Mouse (Mus musculus) myocyte (in vitro differentiated cells): Measurements from ENCODE around the gene Cog8. TPM values are rescaled to one million over a fixed set of nuclear protein-coding genes. Genes with fewer than 3 reads are reported as not detected.

Experiments used
- H3K27me3 ChIP-seq: one replicate; pipeline ENCODE4 v1.6.1; 2011; ENCODE audit not compliant: control insufficient read depth, insufficient read depth, insufficient read length
- H3K36me3 ChIP-seq: one replicate; pipeline ENCODE4 v1.6.1; 2011; ENCODE audit not compliant: control insufficient read depth, insufficient read depth
- H3K4me2 ChIP-seq: one replicate; pipeline ENCODE4 v1.6.1; 2011; ENCODE audit warnings: low read depth, control low read depth
- H3K4me3 ChIP-seq: one replicate; pipeline ENCODE4 v1.5.1; 2011; ENCODE audit warnings: mild to moderate bottlenecking, control low read depth, moderate library complexity
- H3K79me2 ChIP-seq: one replicate; pipeline ENCODE4 v1.6.1; 2011; ENCODE audit not compliant: control insufficient read depth, insufficient read depth
- H3ac ChIP-seq: one replicate; pipeline ENCODE4 v1.6.1; 2011; ENCODE audit not compliant: control insufficient read depth, insufficient read length
- CEBPB ChIP-seq: IDR thresholded peaks from 2 replicates; pipeline ENCODE4 v1.6.1; 2011; ENCODE audit warnings: mild to moderate bottlenecking, moderate library complexity; ENCODE audit not compliant: poor library complexity, insufficient read depth, severe bottlenecking
- MAX ChIP-seq: IDR thresholded peaks from one replicate; pipeline ENCODE4 v1.6.1; 2011; ENCODE audit warnings: low read depth, mild to moderate bottlenecking, control low read depth
- MYOD1 ChIP-seq, 3 experiments: IDR thresholded peaks; one replicate each; pipeline ENCODE4 v1.6.1; 2011; ENCODE audit warnings: control low read depth in 2 of 3, low read depth in 2 of 3, mild to moderate bottlenecking in 2 of 3, moderate library complexity in 1 of 3; ENCODE audit not compliant: insufficient read length in 2 of 3, control insufficient read depth in 1 of 3
- MYOG ChIP-seq, 3 experiments: IDR thresholded peaks; one replicate each; pipeline ENCODE4 v1.6.1; 2011; ENCODE audit warnings: control low read depth in 2 of 3, low read depth in 2 of 3, mild to moderate bottlenecking in 2 of 3; ENCODE audit not compliant: insufficient read length in 2 of 3, control insufficient read depth in 1 of 3, insufficient read depth in 1 of 3
- POLR2A ChIP-seq: IDR thresholded peaks from one replicate; pipeline ENCODE4 v1.6.1; 2011; ENCODE audit warnings: low read depth, mild to moderate bottlenecking, control low read depth, moderate library complexity; ENCODE audit not compliant: insufficient read length
- POLR2AphosphoS2 ChIP-seq: IDR thresholded peaks from one replicate; pipeline ENCODE4 v1.6.1; 2011; ENCODE audit warnings: low read depth, control low read depth; ENCODE audit not compliant: insufficient read length
- REST ChIP-seq: IDR thresholded peaks from one replicate; pipeline ENCODE4 v1.6.1; 2011; ENCODE audit warnings: mild to moderate bottlenecking, control low read depth, moderate library complexity; ENCODE audit not compliant: insufficient read depth, insufficient read length
- SRF ChIP-seq: IDR thresholded peaks from one replicate; pipeline ENCODE4 v1.6.1; 2011; ENCODE audit warnings: low read depth; ENCODE audit not compliant: control insufficient read depth, insufficient read length
- TCF12 ChIP-seq: IDR thresholded peaks from one replicate; pipeline ENCODE4 v1.6.1; 2011; ENCODE audit warnings: mild to moderate bottlenecking, control low read depth; ENCODE audit not compliant: poor library complexity, insufficient read depth, severe bottlenecking
- TCF3 ChIP-seq: IDR thresholded peaks from one replicate; pipeline ENCODE4 v1.6.1; 2011; ENCODE audit warnings: low read depth, control low read depth; ENCODE audit not compliant: insufficient read length
- USF1 ChIP-seq: IDR thresholded peaks from one replicate; pipeline ENCODE4 v1.6.1; 2011; ENCODE audit warnings: low read depth, mild to moderate bottlenecking, control low read depth, moderate library complexity
- polyA plus RNA-seq: library from polyadenylated mRNA; unstranded; fragments of >200 nt; fragmentation: generic; extraction: Trizol; gene quantifications from one replicate; pipeline ENCODE4 v1.2.1, GENCODE M21; 2012; ENCODE audit warnings: missing spikeins

The Cog8 gene
- polyA plus RNA-seq, 1 experiment, result 28.3 TPM

DNA sequence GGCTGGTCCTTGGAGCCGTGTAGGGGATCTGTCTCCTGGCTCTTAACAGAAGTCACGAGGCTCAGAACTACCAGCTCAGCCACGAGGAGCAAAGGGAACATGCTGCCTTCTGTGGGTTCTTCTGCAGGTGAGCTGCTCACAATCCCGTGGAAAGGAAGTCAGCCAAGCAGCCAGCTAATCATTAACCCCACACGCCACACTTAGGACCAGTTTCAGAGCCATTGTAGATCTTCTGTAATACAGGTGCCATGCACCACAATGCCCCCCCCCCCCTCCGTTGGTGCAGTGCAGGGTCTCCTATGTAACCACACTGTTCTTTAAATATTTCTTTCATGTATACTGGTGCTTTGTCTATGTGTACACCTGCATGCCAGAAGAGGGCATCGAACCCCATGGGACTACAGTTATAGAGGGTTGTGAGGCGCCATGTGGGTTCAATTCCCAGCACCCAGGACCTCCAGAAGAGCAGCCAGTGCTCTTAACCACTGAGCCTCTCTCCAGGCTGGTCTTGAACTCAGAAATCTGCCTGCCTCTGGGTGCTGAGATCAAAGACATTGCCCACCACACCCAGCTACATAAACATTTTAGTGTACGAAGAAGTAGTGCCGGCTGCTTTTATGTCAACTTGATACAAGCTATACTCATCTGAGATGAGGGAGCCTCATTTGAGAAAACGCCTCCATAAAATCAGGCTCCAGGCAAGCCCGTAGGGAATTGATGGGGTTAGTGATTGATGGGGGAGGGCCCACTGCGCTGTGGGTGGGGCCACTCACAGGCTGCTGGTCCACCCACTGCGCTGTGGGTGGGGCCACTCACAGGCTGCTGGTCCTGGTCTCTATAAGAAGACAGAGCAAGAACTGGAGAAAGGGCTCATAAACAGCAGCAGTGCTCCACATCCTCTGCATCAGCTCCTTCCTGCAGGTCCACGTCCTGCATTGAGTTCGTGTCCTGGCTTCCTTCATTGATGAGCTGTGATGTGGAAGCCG is 9.3 kb upstream of the Cog8 start, which contains the start of gene Tmed6:
Tmed6 (minus strand) TSS at position 134 of the 986 bp plus-strand sequence.
- H3K36me3 ChIP-seq, result peaks cover 4% of the 10 kb centered on the region
- no peak for TF ChIP-seq MAX
- TF ChIP-seq SRF, result no peak
- no peak for TF ChIP-seq TCF3
- TF ChIP-seq POLR2A, result no peak
- no peak for TF ChIP-seq USF1
- no peak for TF ChIP-seq POLR2AphosphoS2
- no peak for TF ChIP-seq MYOG (IDR thresholded peaks at IDR 0.05; ENCODE audit: control insufficient read depth in 1 of 3, insufficient read depth in 1 of 3, insufficient read length in 2 of 3, low read depth in 2 of 3)
- no peak for TF ChIP-seq TCF12
- no peak for TF ChIP-seq REST
- no peak for TF ChIP-seq CEBPB

DNA sequence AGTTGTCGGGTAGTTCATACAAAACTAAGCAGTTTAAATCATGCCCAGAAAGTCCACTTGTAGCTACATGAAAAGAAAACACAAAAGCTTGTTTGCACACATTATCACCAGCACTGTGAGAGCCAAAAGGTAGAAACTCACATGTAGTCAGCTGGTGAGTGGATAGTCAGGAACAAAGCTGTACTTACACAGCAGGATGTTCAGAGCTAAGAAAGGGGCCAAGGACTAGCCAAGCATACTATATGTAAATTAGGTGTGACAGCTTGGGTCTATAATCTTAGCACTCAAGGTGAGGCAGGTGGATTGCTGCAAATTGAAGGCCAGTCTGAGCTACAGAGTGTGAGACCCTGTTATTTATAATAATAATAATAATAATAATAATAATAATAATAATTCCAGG is 6.1 kb upstream of the Cog8 start:
- Histone ChIP-seq H3K79me2 (peaks cover 7% of the 10 kb centered on the region), H3ac (no peak overlapping the region), H3K4me3 (no peak overlapping the region), H3K4me2 (no peak overlapping the region), H3K27me3 (no peaks in the 10 kb centered on the region), H3K36me3 (peaks cover 14% of the 10 kb centered on the region)
- TF ChIP-seq TCF12 (no peak), CEBPB (no peak), MYOD1 (IDR thresholded peaks at IDR 0.05; ENCODE audit: control insufficient read depth in 1 of 3, insufficient read length in 2 of 3, low read depth in 2 of 3) (no peak), SRF (no peak)

More for the DNA sequence above, 9.3 kb upstream of the Cog8 start, which contains the start of gene Tmed6:
- H3K27me3 ChIP-seq, result no peaks in the 10 kb centered on the region
- no peak within 1 kb of the TSS for H3K4me2 ChIP-seq
- H3K79me2 ChIP-seq, result no peaks in the 10 kb centered on the region
- H3ac ChIP-seq, result no peak within 1 kb of the TSS
- H3K4me3 ChIP-seq, result no peak within 1 kb of the TSS

DNA sequence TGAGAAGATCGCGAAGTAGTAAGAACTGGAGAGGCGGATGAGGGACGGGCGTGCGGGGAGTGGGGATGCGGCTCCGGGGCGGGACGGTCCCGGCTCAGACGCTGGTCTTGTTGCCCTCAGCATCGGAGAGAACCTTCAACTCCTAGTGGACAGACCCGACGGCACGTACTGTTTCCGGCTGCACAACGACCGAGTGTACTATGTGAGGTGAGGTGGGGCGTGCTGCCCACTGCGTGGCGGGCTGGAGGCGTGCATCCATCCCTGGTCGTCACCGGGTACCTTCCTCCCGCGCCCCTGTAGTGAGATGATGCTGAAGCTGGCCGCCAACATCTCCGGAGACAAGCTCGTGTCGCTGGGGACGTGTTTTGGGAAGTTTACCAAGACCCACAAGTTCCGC is 482 bp upstream of the Cog8 start:
- peak overlapping the region; percentile 88 for H3K4me2 ChIP-seq
- peaks cover 23% of the 10 kb centered on the region for H3K36me3 ChIP-seq
- H3K79me2 ChIP-seq, result peaks cover 34% of the 10 kb centered on the region
- peak overlapping the region; percentile 76 for H3ac ChIP-seq
- peak in 1 of 3 experiments; percentile 22 for TF ChIP-seq MYOD1 (IDR thresholded peaks at IDR 0.05; ENCODE audit: control insufficient read depth in 1 of 3, insufficient read length in 2 of 3, low read depth in 2 of 3)
- no peak for TF ChIP-seq REST
- no peak for TF ChIP-seq SRF
- no peak for TF ChIP-seq POLR2A
- TF ChIP-seq USF1, result no peak
- no peak for TF ChIP-seq TCF3
- no peak for TF ChIP-seq MYOG (IDR thresholded peaks at IDR 0.05; ENCODE audit: control insufficient read depth in 1 of 3, insufficient read depth in 1 of 3, insufficient read length in 2 of 3, low read depth in 2 of 3)
- no peak for TF ChIP-seq CEBPB
- H3K4me3 ChIP-seq, result peak overlapping the region; percentile 93
- H3K27me3 ChIP-seq, result no peaks in the 10 kb centered on the region

DNA sequence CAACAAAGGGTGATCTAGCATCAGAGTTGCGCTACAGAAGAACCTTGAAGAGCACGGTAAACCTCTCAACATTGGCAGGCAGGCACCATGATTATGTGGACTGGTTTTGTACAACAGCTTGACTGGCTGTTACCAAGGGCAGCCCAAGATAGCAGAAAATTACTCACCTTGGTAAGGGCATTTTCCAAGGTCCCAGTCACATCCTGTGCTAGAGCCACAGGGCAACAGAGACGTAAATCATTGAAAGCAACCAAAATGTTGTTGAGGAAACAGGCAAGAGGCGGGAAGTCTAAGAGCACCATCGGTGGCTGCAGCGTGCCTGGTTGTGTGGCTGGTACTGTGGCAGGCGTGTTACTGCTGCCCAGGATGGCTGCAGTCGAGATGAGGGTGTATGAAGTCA is 4.4 kb downstream of the Cog8 start:
- no peak overlapping the region for H3K4me2 ChIP-seq
- TF ChIP-seq TCF3, result no peak
- TF ChIP-seq POLR2A, result no peak
- TF ChIP-seq MYOD1 (IDR thresholded peaks at IDR 0.05; ENCODE audit: control insufficient read depth in 1 of 3, insufficient read length in 2 of 3, low read depth in 2 of 3), result no peak
- no peak for TF ChIP-seq SRF
- no peak for TF ChIP-seq POLR2AphosphoS2
- TF ChIP-seq USF1, result no peak
- no peak overlapping the region for H3K4me3 ChIP-seq
- H3K36me3 ChIP-seq, result peaks cover 16% of the 10 kb centered on the region
- H3K79me2 ChIP-seq, result peaks cover 31% of the 10 kb centered on the region
- no peak overlapping the region for H3ac ChIP-seq
- no peaks in the 10 kb centered on the region for H3K27me3 ChIP-seq

DNA sequence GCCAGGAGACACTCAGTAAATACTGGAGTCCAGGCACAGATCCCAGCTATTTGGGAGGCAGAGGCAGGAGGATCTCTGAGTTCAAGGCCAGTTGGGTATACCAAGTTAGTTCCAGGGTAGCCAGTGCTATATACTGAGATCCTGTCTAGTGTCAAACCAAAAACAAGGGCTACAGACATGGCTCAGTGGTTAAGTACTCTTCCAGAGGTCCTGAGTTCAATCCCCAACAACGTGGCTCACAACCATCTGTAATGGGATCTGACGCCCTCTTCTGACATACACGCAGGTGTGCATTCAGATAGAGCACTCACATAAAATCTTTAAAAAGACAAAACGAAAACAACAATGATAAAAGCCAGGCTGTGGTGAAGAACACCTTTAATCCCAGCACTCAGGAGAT is 7.0 kb downstream of the Cog8 start:
- peaks cover 10% of the 10 kb centered on the region for H3K79me2 ChIP-seq
- peak overlapping the region; percentile 99 for H3K4me2 ChIP-seq
- TF ChIP-seq CEBPB, result no peak
- no peak for TF ChIP-seq MYOD1 (IDR thresholded peaks at IDR 0.05; ENCODE audit: control insufficient read depth in 1 of 3, insufficient read length in 2 of 3, low read depth in 2 of 3)
- TF ChIP-seq TCF3, result no peak
- TF ChIP-seq POLR2A, result no peak
- TF ChIP-seq MYOG (IDR thresholded peaks at IDR 0.05; ENCODE audit: control insufficient read depth in 1 of 3, insufficient read depth in 1 of 3, insufficient read length in 2 of 3, low read depth in 2 of 3), result no peak
- TF ChIP-seq USF1, result no peak
- TF ChIP-seq MAX, result no peak
- no peak for TF ChIP-seq REST
- no peak for TF ChIP-seq SRF
- TF ChIP-seq TCF12, result no peak
- no peak overlapping the region for H3ac ChIP-seq
- H3K4me3 ChIP-seq, result peak overlapping the region; percentile 60
- no peaks in the 10 kb centered on the region for H3K27me3 ChIP-seq
- H3K36me3 ChIP-seq, result peaks cover 41% of the 10 kb centered on the region
